Mouse (Mus musculus) megakaryocyte, embryonic 14.5 days (primary cell): ENCODE measurements around the gene Egfr. TPM values are rescaled to one million over a fixed set of nuclear protein-coding genes. Genes with fewer than 3 reads are reported as not detected.

Experiments used
- H3K27me3 ChIP-seq: replicated peaks from 2 replicates; pipeline ENCODE3; 2012; ENCODE audit warnings: inconsistent platforms
- H3K36me3 ChIP-seq: replicated peaks from 2 replicates; pipeline ENCODE3; 2012; ENCODE audit warnings: low read length, inconsistent platforms, mixed read lengths
- H3K4me1 ChIP-seq: 2 replicates; pipeline ENCODE4 v1.6.1; 2012; ENCODE audit warnings: inconsistent platforms
- H3K4me3 ChIP-seq: replicated peaks from 2 replicates; pipeline ENCODE3; 2012; ENCODE audit warnings: moderate library complexity, mild to moderate bottlenecking, inconsistent platforms
- H3K9me3 ChIP-seq: 2 replicates; pipeline ENCODE4 v1.6.1; 2012; ENCODE audit warnings: inconsistent platforms
- FLI1 ChIP-seq: IDR thresholded peaks from 2 replicates; pipeline ENCODE4 v1.6.1; 2012; ENCODE audit warnings: low read length, inconsistent platforms, mixed read lengths
- GATA1 ChIP-seq: IDR thresholded peaks from 3 replicates; pipeline ENCODE4 v1.6.1; 2012; ENCODE audit warnings: mixed read lengths, low read length, inconsistent platforms, borderline replicate concordance
- polyA plus RNA-seq: library from polyadenylated mRNA; stranded (reverse); fragments of >175 nt; gene quantifications from 2 replicates; pipeline ENCODE4 v1.2.3, GENCODE M21; 2012; ENCODE audit warnings: low replicate concordance; ENCODE audit not compliant: insufficient read depth

Gene Egfr
- polyA plus RNA-seq, 1 experiment = not detected

DNA sequence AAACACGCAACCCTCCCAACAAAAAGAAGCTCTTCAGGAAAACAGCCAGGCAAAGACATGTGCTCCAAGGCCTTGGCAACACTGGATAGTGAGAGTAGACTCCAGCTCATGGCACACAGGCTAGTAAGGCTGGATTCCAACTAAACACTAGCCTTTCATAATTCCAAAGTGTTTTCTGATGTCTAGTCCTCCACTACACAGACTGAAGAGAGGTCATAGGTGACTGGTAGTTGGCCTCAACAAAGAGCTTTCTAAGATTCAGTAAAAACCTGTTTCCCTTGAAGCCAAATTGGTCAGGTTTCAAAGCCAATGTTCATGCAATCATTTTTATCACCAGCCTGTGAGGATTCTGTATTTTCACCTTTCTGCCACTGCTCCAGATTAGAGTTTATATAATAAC is 99.4 kb downstream of the Egfr start:
- TF ChIP-seq FLI1 (no peak), GATA1 (no peak)
- Histone ChIP-seq H3K36me3 (no peaks in the 10 kb centered on the region), H3K27me3 (peaks cover 1% of the 10 kb centered on the region), H3K4me1 (no peaks in the 10 kb centered on the region), H3K9me3 (no peaks in the 10 kb centered on the region), H3K4me3 (no peak overlapping the region)

GRCm38 (mm10) chr11:16854111-16854510 is 102.1 kb downstream of the Egfr start:
- H3K4me3 ChIP-seq = no peak overlapping the region
- no peaks in the 10 kb centered on the region for H3K36me3 ChIP-seq
- no peaks in the 10 kb centered on the region for H3K27me3 ChIP-seq
- H3K4me1 ChIP-seq = no peaks in the 10 kb centered on the region
- H3K9me3 ChIP-seq = no peaks in the 10 kb centered on the region
- TF ChIP-seq FLI1 (no peak), GATA1 (no peak)

GRCm38 (mm10) chr11:16857346-16857745 is 105.3 kb downstream of the Egfr start:
- Histone ChIP-seq H3K4me3 (no peak overlapping the region), H3K27me3 (peaks cover 2% of the 10 kb centered on the region), H3K4me1 (no peaks in the 10 kb centered on the region), H3K36me3 (no peaks in the 10 kb centered on the region), H3K9me3 (no peaks in the 10 kb centered on the region)
- TF ChIP-seq FLI1 (no peak), GATA1 (no peak)

DNA sequence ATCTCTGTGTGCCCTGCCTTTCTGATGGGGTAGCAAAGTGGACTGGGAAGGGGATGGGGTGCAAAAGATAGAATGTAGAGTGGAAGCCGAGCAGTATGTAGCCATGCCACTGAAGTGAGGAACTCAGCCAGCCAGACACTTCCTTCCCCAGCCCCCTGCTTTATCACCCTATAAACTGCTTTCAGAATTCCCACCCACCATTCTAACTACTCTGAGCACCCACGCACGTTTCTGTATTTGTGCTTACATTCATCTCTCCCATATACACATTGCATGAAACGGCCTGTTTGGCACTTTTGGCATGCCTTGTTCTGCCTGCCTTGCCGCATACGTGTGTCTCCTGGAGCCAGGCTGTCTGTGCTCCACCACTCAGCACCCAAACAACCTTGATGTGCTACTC is 109.0 kb downstream of the Egfr start:
- H3K27me3 ChIP-seq = peaks cover 2% of the 10 kb centered on the region
- H3K4me3 ChIP-seq = no peak overlapping the region
- H3K4me1 ChIP-seq = no peaks in the 10 kb centered on the region
- H3K36me3 ChIP-seq = no peaks in the 10 kb centered on the region
- H3K9me3 ChIP-seq = no peaks in the 10 kb centered on the region
- no peak for TF ChIP-seq FLI1
- TF ChIP-seq GATA1 = no peak

DNA sequence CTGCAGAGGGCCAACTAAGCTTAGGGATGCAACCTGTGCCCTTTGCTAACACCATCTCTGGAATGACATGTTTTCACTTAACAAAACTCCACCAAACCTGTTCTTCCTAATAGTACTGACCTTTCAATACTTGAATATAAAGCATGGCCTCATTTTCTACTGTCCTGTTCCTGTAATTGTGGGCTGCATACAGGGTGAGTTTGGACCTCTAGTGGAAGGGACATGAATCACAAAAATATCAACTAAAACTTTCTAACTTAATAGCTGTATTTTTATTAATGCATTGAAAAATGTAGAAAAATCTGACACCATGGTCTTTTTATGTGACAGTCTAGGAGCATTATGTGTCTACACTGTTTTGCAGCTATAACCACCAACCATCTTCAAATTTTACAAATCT is 111.5 kb downstream of the Egfr start:
- H3K4me1 ChIP-seq = no peaks in the 10 kb centered on the region
- no peak overlapping the region for H3K4me3 ChIP-seq
- no peaks in the 10 kb centered on the region for H3K36me3 ChIP-seq
- H3K27me3 ChIP-seq = peaks cover 2% of the 10 kb centered on the region
- TF ChIP-seq GATA1 (no peak), FLI1 (no peak)
- H3K9me3 ChIP-seq = no peaks in the 10 kb centered on the region

DNA sequence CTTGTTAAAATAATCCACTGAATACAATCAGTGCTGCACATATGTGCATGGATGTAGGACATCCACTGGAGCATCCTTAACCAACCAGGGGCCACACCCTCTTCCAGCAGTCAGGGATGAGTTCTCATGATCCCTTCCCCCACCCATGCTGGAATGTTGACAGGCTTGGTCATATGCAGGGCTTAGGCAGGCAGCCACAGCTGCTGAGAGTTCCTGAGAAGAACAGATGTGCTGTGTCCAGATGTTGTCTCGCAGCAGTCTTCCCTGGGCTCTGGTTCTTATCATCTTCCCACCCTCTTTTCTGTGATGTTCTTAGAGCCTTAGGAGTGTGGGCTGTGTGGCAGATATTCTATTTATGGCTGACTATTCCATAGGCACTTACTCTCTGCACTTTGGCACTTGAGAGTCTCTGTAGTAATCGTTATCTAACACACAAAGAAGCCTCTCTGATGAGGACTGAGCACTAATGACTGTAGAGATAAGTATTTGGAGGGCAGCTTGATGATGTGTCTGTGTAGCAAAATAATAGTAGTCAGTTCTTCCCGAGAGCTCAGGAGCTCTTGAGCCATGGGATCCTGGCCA is 113.1 kb downstream of the Egfr start:
- TF ChIP-seq GATA1 = no peak
- TF ChIP-seq FLI1 = no peak
- H3K36me3 ChIP-seq = no peaks in the 10 kb centered on the region
- H3K27me3 ChIP-seq = peaks cover 5% of the 10 kb centered on the region
- no peak overlapping the region for H3K4me3 ChIP-seq
- H3K4me1 ChIP-seq = no peaks in the 10 kb centered on the region
- H3K9me3 ChIP-seq = no peaks in the 10 kb centered on the region

DNA sequence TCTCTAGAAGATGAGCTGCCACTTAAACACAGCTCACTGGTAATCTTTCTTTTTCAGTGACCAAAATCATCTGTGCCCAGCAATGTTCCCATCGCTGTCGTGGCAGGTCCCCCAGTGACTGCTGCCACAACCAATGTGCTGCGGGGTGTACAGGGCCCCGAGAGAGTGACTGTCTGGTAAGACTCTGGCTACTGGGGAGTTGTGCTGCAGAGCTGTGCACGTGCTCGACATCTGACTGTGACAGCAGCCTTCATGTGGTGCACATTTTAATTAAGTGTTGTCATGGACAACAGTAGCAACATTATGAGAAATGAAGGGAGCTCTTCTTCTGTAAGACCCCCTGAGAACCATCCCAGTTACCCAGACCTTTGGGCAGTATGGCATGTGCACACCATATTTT is 116.0 kb downstream of the Egfr start:
- Histone ChIP-seq H3K9me3 (no peaks in the 10 kb centered on the region), H3K4me1 (no peaks in the 10 kb centered on the region), H3K4me3 (no peak overlapping the region), H3K36me3 (no peaks in the 10 kb centered on the region), H3K27me3 (peaks cover 3% of the 10 kb centered on the region)
- TF ChIP-seq FLI1 = no peak
- TF ChIP-seq GATA1 = no peak

GRCm38 (mm10) chr11:16869506-16869905 is 117.5 kb downstream of the Egfr start:
- no peak for TF ChIP-seq FLI1
- no peak for TF ChIP-seq GATA1
- H3K4me1 ChIP-seq = no peaks in the 10 kb centered on the region
- no peak overlapping the region for H3K4me3 ChIP-seq
- no peaks in the 10 kb centered on the region for H3K36me3 ChIP-seq
- H3K27me3 ChIP-seq = peaks cover 5% of the 10 kb centered on the region
- H3K9me3 ChIP-seq = no peaks in the 10 kb centered on the region

GRCm38 (mm10) chr11:16871120-16871519 is 119.1 kb downstream of the Egfr start:
- TF ChIP-seq FLI1 (no peak), GATA1 (no peak)
- H3K9me3 ChIP-seq = no peaks in the 10 kb centered on the region
- H3K36me3 ChIP-seq = no peaks in the 10 kb centered on the region
- no peaks in the 10 kb centered on the region for H3K4me1 ChIP-seq
- no peak overlapping the region for H3K4me3 ChIP-seq
- H3K27me3 ChIP-seq = peaks cover 5% of the 10 kb centered on the region

DNA sequence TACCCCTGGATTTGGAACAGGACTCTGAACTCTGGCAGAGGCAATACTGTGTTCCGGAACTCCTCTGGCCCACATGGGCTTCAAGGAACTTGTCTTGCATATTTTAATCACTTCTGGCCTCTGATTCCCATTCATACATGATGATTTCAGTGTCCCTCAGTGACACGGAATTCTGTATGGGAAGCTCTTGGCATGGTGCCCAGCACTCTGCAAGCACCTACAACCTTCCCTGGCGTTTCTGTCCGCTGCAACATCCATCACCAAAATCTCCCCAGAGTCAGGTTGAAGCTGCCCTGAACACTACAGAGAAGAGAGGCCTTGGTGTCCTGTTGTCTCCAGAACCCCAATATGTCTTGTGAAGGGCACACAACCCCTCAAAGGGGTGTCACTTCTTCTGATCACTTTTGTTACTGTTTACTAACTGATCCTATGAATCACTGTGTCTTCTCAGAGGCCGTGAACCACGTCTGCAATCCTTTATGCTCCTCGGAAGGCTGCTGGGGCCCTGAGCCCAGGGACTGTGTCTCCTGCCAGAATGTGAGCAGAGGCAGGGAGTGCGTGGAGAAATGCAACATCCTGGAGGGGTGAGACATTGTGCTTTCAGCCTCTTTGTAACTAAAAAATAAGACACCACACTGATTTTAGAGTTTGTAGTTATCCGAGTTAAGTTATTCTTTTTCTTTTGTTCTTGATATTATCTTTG is 125.8 kb downstream of the Egfr start:
- no peaks in the 10 kb centered on the region for H3K36me3 ChIP-seq
- TF ChIP-seq GATA1 (no peak), FLI1 (no peak)
- H3K4me3 ChIP-seq = no peak overlapping the region
- H3K9me3 ChIP-seq = no peaks in the 10 kb centered on the region
- peaks cover 6% of the 10 kb centered on the region for H3K27me3 ChIP-seq
- no peaks in the 10 kb centered on the region for H3K4me1 ChIP-seq

DNA sequence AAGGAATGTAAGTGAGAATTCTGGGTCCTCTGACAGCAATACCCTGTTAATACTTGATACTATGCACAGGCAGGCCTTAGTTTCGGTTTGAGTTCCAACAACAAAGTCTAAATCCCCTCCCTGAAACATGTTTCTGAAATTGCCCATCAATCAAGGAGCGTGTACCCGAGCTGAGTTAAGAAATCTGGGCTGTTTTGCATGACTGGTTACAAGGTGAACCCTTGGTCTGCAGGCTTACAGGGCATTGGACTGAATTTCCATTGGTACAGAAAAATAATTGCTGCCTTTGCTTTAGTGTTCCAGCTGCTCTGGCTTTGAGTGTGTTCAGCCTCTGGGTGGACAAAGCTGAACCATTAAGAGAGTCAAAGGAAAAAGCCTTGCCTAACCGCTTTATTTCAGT is 129.9 kb downstream of the Egfr start:
- H3K27me3 ChIP-seq = peaks cover 2% of the 10 kb centered on the region
- H3K9me3 ChIP-seq = no peaks in the 10 kb centered on the region
- H3K4me1 ChIP-seq = no peaks in the 10 kb centered on the region
- no peaks in the 10 kb centered on the region for H3K36me3 ChIP-seq
- no peak overlapping the region for H3K4me3 ChIP-seq
- TF ChIP-seq GATA1 = no peak
- TF ChIP-seq FLI1 = no peak
